Mouse (Mus musculus) right cerebral cortex, postnatal 36 days (tissue): ENCODE data around the gene Klc4.

Experiments
- DNase-seq, 2 experiments: peaks; one replicate each; pipeline ENCODE4 v3.0.0; 2022; ENCODE audit warnings: low spot score in 2 of 2, mixed read lengths in 1 of 2

The Klc4 gene

DNA sequence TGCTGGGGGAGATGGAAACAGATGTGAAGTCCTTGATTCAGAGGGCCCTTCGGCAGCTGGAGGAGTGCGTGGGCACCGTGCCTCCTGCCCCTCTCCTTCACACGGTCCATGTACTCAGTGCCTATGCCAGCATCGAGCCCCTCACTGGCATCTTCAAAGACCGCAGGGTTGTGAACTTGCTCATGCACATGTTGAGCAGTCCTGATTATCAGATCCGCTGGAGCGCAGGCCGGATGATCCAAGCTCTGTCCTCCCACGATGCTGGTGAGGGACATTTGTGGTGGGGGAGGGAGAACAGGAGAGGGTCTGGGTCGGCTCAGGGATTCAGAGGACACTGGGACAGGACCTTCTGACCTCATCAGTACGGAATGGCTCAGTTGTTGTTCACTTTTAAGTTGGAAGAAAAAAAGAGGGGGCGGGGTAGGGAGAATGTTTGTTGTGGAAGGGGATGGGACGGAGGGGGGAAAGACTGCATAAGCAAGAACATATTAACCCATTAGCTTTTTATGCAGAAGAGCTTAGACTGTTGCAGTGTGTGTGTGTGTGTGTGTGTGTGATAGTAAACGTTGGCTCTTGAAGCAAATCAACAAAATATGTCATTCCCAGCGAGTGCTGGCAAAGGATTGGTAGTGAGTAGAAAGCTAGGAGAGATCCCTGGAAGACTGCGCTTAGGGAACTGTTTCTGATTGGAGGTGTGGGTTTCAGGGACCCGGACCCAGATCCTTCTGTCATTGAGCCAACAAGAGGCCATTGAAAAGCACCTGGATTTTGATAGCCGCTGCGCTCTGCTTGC lies 6.1 kb upstream of the Klc4 start:
- DNase-seq: no peak

DNA sequence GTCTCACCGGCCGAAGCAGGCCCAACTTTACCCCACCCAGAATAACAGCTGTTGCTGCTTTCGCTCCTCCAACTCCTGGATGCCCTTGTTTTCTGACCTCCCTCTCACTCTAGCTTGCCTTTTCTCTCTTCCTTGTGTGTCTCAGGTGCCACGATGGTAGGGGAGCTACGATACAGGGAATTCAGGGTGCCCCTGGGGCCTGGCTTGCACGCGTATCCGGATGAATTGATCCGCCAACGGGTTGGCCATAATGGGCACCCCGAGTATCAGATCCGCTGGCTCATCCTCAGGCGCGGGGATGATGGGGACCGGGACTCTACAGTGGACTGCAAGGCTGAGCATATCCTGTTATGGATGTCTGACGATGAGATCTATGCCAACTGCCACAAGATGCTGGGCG lies 5.5 kb upstream of the Klc4 start:
- DNase-seq: no peak

GRCm38 (mm10) chr17:46650232-46651031 lies 4.6 kb upstream of the Klc4 start, which contains the start of gene Cul7:
Gene Cul7 (plus strand): TSS chr17:46650337.
- DNase-seq: peak; percentile 90 to 91

DNA sequence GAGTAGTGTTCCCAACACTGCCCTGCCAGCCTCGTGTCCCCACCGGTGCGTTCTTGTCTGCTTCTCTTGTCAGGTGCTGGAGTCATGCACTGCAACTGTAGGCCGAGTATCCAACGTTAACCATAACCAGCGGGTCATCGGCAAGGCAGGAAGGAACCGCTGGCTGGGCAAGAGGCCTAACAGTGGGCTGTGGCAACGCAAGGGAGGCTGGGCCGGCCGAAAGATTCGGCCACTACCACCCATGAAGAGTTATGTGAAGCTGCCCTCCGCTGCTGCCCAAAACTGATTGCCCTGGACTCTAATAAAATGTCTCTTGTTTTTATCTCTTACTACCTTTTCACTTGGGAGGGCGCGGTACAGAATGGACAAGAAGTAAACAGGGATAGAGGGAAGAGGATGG lies 4.0 kb upstream of the Klc4 start:
- DNase-seq: no peak

DNA sequence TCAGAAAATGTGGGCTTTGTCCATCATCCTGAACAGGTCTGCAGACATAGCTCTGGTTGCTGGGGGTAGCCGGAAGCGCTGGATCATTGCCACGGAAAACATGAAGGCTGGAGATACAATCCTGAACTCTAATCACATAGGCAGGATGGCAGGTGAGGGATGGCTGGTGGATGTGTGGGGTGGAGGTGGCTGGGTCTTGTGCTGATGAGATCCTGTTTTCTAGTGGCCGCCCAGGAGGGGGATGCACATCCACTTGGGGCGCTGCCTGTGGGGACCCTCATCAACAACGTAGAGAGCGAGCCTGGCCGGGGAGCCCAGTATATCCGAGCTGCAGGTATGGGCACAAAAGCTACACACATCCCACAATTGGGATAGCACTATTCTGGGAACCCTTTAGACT lies 2.6 kb upstream of the Klc4 start:
- no peak for DNase-seq

DNA sequence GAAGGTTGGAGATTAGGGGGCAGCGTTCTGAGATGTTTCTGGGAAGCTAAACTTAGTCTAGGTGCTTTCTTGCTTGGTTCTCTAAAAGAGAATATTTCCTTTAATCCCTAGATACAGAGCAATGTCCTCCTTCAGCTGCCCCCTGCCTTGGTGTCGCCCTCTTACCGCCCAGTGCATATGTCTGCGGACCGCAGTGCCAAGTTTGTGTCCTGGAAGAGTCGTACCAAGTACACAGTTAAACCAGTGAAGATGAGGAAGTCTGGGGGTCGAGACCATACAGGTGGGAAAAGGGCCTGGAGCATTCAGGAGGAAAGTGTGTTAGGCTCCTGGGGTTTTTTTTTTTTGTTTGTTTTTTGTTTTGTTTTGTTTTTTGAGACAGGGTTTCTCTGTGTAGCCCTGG lies 1.5 kb upstream of the Klc4 start:
- DNase-seq: no peak

DNA sequence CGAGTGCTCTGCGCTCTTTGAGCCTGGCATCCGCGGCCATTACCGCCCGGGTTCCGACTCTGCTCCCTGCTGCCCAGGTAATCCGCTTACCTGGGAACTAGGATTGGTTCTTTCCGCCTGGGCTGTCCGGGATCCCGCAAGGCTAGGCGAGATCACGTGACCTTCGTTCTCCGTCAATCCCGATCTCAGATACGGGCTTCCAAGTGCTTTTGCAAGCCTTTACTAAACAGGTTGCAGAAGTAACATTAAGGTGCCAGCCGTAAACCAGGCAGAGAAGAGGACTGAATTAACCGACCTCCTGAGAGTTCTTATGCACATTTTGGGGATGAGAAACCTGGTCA lies 470 bp upstream of the Klc4 start:
- DNase-seq: no peak

DNA sequence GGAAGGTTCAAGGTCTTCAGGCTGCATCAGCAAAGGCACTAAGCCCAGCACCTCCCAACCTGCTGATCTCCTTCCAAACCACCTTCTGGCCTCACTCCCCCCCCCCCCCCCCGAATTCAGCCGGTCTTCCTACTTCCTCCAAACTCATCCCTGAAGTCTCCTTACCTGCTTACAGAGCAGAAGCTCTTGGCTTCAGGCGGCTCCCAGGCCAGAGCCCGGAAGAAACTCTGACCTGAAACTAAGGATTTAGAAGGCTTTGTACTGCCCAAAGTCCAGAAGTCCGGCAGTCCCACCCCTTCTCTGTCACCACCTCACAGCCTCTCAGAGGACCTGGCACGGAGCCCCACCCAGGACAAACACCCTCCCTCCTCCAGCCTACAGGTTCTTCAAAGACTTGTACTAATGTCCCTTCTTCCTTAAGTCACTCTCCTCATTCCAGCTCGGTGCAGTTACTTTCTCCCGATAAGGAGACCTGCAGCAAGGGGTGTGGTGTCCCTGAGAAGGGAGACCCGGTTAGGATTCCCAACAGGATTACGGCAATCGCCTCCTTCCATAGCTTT lies 826 bp downstream of the Klc4 start:
- no peak for DNase-seq

DNA sequence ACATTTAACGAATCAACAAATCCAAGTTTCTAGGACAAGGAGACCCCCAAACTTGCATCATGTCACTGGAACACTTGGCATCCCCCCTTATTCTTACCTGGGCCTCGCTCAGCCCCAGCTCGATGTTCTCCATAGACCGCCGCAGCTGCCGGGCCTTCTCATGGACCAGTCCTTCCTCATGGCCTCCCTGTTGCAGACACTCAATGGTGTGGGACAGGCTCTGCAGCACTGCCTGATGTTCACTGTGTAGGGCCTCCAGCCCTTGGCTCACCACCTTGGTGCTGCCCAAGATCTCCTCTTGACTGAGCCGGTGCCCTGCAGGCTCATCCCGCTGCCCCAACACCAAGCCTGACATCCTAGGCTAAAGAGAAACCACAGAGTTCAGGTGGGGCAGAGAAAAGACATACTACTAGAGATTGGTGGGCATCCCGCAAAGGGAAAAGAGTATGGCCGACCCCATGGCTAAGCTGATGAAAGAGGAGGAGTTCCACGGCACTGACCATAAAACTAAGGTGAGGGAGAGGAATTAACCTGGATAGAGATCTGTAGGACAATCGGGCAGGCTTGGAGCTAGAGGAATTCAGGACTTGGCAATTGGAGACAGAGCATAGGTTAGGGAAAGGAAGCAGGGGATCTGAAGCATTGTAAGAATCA lies 1.5 kb downstream of the Klc4 start:
- DNase-seq: no peak

- no peak for DNase-seq
These were observed 3.8 kb downstream of the Klc4 start for GRCm38 (mm10) chr17:46642060-46642459.

- DNase-seq: no peak
These were observed 5.9 kb downstream of the Klc4 start for GRCm38 (mm10) chr17:46639929-46640328.

- no peak for DNase-seq
These were observed 8.8 kb downstream of the Klc4 start for GRCm38 (mm10) chr17:46636831-46637523.

DNA sequence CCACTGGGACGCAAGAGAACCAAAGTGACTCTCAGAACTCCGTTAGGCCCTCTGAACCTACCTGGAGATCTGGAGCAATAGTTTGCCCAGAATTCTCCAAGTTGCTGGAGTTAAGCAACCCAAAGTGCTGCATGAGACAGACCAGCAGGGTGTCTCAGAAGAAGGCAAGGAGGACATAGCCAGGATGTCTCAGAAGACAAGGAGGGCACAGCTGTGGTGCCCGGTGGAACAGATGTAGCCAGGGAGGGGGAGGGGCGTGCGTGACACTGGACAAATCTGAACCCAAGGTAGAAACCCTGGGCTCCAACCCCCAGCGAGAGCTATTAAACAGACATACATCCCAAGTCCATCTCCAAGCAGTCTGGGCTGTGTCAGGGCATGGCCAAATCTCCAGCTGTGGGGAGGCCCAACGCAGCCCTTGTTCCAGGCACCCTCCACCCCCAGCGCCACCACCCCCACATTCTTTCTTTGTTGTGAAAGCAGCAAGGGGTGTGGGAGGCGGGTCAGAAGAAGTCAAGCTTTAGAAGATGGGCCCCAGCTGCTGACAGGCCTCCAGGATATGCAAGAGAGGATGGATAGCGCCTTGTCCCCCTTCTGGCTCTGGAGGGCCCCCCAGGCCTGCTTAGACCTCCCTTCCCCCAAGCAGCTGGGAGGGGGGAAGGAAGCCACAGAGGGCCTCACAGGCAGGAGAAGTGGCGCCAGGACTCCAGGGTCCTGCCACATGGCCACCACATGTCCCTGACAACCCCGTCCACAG lies 16.0 kb downstream of the Klc4 start:
- no peak for DNase-seq

DNA sequence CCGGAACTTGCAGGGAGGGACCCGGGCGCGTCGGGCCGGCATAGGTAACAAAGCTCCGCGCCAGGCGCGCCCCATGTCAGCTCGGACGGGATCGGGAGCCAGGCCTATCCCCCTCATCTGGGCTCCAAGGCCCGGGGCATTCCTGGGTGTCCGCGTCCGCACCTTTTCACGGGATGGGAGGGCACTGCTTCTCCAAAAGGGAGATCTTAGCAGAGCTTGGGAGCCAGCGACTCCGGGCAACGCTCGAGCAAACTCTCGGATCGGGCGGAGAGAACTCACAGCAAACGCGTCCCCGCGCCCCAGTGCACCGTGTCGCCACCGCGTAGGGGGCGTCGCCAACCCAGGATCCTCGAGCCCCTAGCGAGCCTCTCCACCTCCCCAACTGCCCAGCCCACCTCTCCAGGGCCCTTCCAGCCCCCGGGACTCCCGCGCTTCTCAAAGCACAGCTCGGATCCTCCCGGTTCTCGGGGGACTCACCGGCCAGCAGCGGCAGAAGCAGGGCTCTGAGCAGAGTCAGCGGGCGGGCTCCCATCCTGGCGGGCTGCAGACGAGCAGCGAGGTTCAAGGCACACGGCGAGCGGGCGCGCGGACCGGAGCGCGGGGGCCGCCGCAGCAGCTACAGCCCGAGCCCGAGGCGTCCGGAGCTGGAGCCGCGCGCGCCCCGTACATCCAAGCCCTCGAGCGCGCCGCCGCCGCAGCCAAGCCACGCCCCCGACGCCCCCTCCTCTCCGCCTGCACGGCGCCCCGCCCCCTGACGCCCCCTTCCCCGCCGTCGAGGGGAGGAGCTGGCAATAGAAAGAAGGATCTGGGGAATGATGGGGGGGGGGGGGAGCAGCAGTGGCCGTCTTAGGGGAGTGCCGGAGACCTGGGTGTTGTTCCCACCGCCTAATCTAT lies 16.8 kb downstream of the Klc4 start, which contains the start of gene Ptk7:
Gene Ptk7 (minus strand): TSS at position 714 of the 894 bp plus-strand sequence.
- DNase-seq: peak; percentile 38 to 61

GRCm38 (mm10) chr17:46628471-46628790 lies 17.4 kb downstream of the Klc4 start:
- DNase-seq: no peak

GRCm38 (mm10) chr17:46627409-46627808 lies 18.4 kb downstream of the Klc4 start:
- no peak for DNase-seq

GRCm38 (mm10) chr17:46624598-46624997 lies 21.2 kb downstream of the Klc4 start:
- DNase-seq: no peak

GRCm38 (mm10) chr17:46623819-46624557 lies 21.8 kb downstream of the Klc4 start:
- no peak for DNase-seq

GRCm38 (mm10) chr17:46622269-46622668 lies 23.6 kb downstream of the Klc4 start:
- no peak for DNase-seq
